Mouse (Mus musculus) spleen, adult 10 weeks (tissue): ENCODE measurements around the gene Gal. TPM values are rescaled to one million over a fixed set of nuclear protein-coding genes. Genes with fewer than 3 reads are reported as not detected.

Source experiments
- polyA plus RNA-seq: library from polyadenylated mRNA; stranded (reverse); fragments of 350-450 nt; fragmentation: Illumina TruSeq; extraction: RNeasy Lipid Tissue Mini Kit (QIAGEN cat#74804); gene quantifications from one replicate; pipeline ENCODE4 v1.2.3, GENCODE M21; 2015; ENCODE audit warnings: low replicate concordance; ENCODE audit not compliant: insufficient read depth

Gal gene
- polyA plus RNA-seq = not detected

DNA sequence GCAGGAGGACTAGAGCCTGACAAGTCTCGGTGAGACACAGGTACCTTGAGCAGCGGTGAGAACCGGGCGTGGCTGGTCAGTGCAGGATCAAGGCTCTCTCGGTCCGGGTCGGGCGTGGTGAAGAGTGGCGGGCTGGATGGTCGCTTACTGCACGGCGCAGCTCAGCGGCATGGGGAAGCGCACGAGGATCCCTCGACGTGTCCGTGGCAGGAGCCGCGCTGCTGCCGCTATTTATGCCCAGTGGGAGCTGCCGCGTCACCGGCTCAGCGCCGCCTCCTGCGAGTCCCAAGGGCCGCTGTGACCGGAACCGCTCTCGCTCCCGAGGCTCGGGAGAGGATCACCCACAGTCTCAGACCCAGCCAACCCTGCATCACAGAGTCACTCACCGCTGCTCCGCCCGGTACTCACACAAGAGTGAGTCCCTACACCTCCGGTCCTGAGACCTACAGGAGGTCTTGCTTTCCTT is at the start of gene Gal:
TSS of gene Gal (minus strand) at position 277 of the 466 bp plus-strand sequence.

GRCm38 (mm10) chr19:3388629-3389057 is 25.7 kb downstream of the Gal start, which contains the start of gene Tesmin:
Gene Tesmin (plus strand): TSS chr19:3388857.

Other genes with a start within 250 kb of the Gal start
- 59.0 TPM for gene Mrpl21, start 131.6 kb downstream of the Gal start, polyA plus RNA-seq
- 3.7 TPM for gene Ighmbp2, start 131.5 kb downstream of the Gal start, polyA plus RNA-seq
- 61.2 TPM for gene Cpt1a, start 92.2 kb downstream of the Gal start, polyA plus RNA-seq
- gene Tesmin, start 25.7 kb downstream of the Gal start, polyA plus RNA-seq = 0.47 TPM
- gene Ppp6r3, start 161.2 kb upstream of the Gal start, polyA plus RNA-seq = 113 TPM